Mouse (Mus musculus) CH12.LX (cell line): Measurements from ENCODE around the gene Aff2. TPM values are rescaled to one million over a fixed set of nuclear protein-coding genes. Genes with fewer than 3 reads are reported as not detected.

Experiments
- DNase-seq: peaks from one replicate; pipeline ENCODE4 v3.0.0-alpha.2; 2013; ENCODE audit errors: extremely low read depth
- H3K27ac ChIP-seq: 2 replicates; pipeline ENCODE4 v1.5.1; 2012; ENCODE audit warnings: low read depth, mild to moderate bottlenecking, control low read depth, moderate library complexity; ENCODE audit not compliant: insufficient read depth
- H3K27me3 ChIP-seq: replicated peaks from 2 replicates; pipeline ENCODE3; 2012; ENCODE audit warnings: inconsistent platforms
- H3K36me3 ChIP-seq, 2 experiments: replicated peaks in 1 of 2; 2 replicates each; pipeline versions ENCODE3 to v1.6.1; 2012; ENCODE audit warnings: inconsistent platforms in 1 of 2, low read length in 1 of 2, mild to moderate bottlenecking in 1 of 2, mixed read lengths in 1 of 2, moderate library complexity in 1 of 2; ENCODE audit not compliant: control insufficient read depth in 1 of 2, insufficient read depth in 1 of 2
- H3K4me1 ChIP-seq, 2 experiments: 2 replicates each; pipeline ENCODE4 v1.6.1; 2012; ENCODE audit warnings: inconsistent platforms in 1 of 2, moderate library complexity in 1 of 2; ENCODE audit not compliant: insufficient read depth in 2 of 2, control insufficient read depth in 1 of 2
- H3K4me2 ChIP-seq: 2 replicates; pipeline ENCODE4 v1.6.1; 2012; ENCODE audit warnings: low read depth, mild to moderate bottlenecking, control low read depth; ENCODE audit not compliant: poor library complexity, insufficient read depth, severe bottlenecking
- H3K4me3 ChIP-seq, 3 experiments: fragments of 150-350 bp in 1 of 3; sonication (generic) in 1 of 3; replicated peaks in 1 of 3; 2 replicates each; pipeline versions ENCODE3 to v1.5.1; 2011 to 2012; ENCODE audit warnings: low read depth in 2 of 3, low read length in 2 of 3, mild to moderate bottlenecking in 2 of 3, moderate library complexity in 2 of 3, control low read depth in 1 of 3, improper control_type of control experiment in 1 of 3, inconsistent platforms in 1 of 3, mixed read lengths in 1 of 3; ENCODE audit not compliant: poor library complexity in 1 of 3
- H3K79me2 ChIP-seq: replicated peaks from 2 replicates; pipeline ENCODE4 v1.6.1; 2012; ENCODE audit warnings: mild to moderate bottlenecking, moderate library complexity; ENCODE audit not compliant: control insufficient read depth, poor library complexity, insufficient read depth, severe bottlenecking; ENCODE audit errors: extremely low read depth
- H3K9ac ChIP-seq: 2 replicates; pipeline ENCODE4 v1.6.1; 2012; ENCODE audit warnings: low read depth, mild to moderate bottlenecking, control low read depth, moderate library complexity; ENCODE audit not compliant: insufficient read depth
- H3K9me3 ChIP-seq: replicated peaks from 2 replicates; pipeline ENCODE3; 2012; ENCODE audit warnings: low read length, inconsistent platforms, mixed read lengths
- CHD2 ChIP-seq: IDR thresholded peaks from 2 replicates; pipeline ENCODE4 v1.6.1; 2011; ENCODE audit warnings: low read length, improper control_type of control experiment
- E2F4 ChIP-seq: IDR thresholded peaks from 2 replicates; pipeline ENCODE4 v1.6.1; 2011; ENCODE audit warnings: low read depth, low read length, improper control_type of control experiment; ENCODE audit not compliant: insufficient replicate concordance
- EP300 ChIP-seq: IDR thresholded peaks from 2 replicates; pipeline ENCODE4 v1.6.1; 2011; ENCODE audit warnings: low read length, improper control_type of control experiment
- ETS1 ChIP-seq: conservative IDR thresholded peaks from 2 replicates; pipeline ENCODE4 v1.6.1; 2012; ENCODE audit warnings: low read depth, mild to moderate bottlenecking, inconsistent platforms, low read length, improper control_type of control experiment, moderate library complexity
- GABPA ChIP-seq: IDR thresholded peaks from 2 replicates; pipeline ENCODE4 v1.6.1; 2012; ENCODE audit warnings: low read depth, low read length, improper control_type of control experiment, inconsistent platforms; ENCODE audit not compliant: insufficient replicate concordance
- HCFC1 ChIP-seq: IDR thresholded peaks from 2 replicates; pipeline ENCODE4 v1.6.1; 2012; ENCODE audit warnings: low read depth, mild to moderate bottlenecking, inconsistent platforms, low read length, improper control_type of control experiment
- JUND ChIP-seq: conservative IDR thresholded peaks from 2 replicates; pipeline ENCODE4 v1.6.1; 2011; ENCODE audit warnings: low read depth, low read length, improper control_type of control experiment
- KAT2A ChIP-seq: IDR thresholded peaks from 2 replicates; pipeline ENCODE4 v1.6.1; 2012; ENCODE audit warnings: low read length, improper control_type of control experiment, inconsistent platforms; ENCODE audit not compliant: insufficient replicate concordance
- MAFK ChIP-seq: IDR thresholded peaks from 2 replicates; pipeline ENCODE4 v1.6.1; 2011; ENCODE audit warnings: low read length, improper control_type of control experiment; ENCODE audit not compliant: insufficient replicate concordance
- MAX ChIP-seq: IDR thresholded peaks from 2 replicates; pipeline ENCODE4 v1.6.1; 2011; ENCODE audit warnings: low read length, improper control_type of control experiment
- MYC ChIP-seq: IDR thresholded peaks from 2 replicates; pipeline ENCODE4 v1.6.1; 2011; ENCODE audit warnings: low read depth, mild to moderate bottlenecking, improper control_type of control experiment, low read length
- NRF1 ChIP-seq: IDR thresholded peaks from 2 replicates; pipeline ENCODE4 v1.6.1; 2014; ENCODE audit warnings: low read depth, mild to moderate bottlenecking, inconsistent platforms, low read length, improper control_type of control experiment, moderate library complexity
- PAX5 ChIP-seq: IDR thresholded peaks from 2 replicates; pipeline ENCODE4 v1.6.1; 2012; ENCODE audit warnings: low read length, inconsistent platforms, mixed read lengths
- POLR2A ChIP-seq: IDR thresholded peaks from 2 replicates; pipeline ENCODE4 v1.6.1; 2011; ENCODE audit warnings: low read depth, mild to moderate bottlenecking, improper control_type of control experiment, low read length
- POLR2AphosphoS2 ChIP-seq: IDR thresholded peaks from 2 replicates; pipeline ENCODE4 v1.6.1; 2011; ENCODE audit warnings: low read depth, low read length, improper control_type of control experiment
- RAD21 ChIP-seq: IDR thresholded peaks from 2 replicates; pipeline ENCODE4 v1.6.1; 2011; ENCODE audit warnings: low read depth, mild to moderate bottlenecking, low read length, improper control_type of control experiment, moderate library complexity
- RCOR1 ChIP-seq: conservative IDR thresholded peaks from 2 replicates; pipeline ENCODE4 v1.6.1; 2012; ENCODE audit warnings: low read depth, mild to moderate bottlenecking, inconsistent platforms, low read length, improper control_type of control experiment
- SMC3 ChIP-seq: IDR thresholded peaks from 2 replicates; pipeline ENCODE4 v1.6.1; 2011; ENCODE audit warnings: low read depth, low read length, improper control_type of control experiment
- TCF12 ChIP-seq: IDR thresholded peaks from 2 replicates; pipeline ENCODE4 v1.6.1; 2014; ENCODE audit warnings: low read depth, mild to moderate bottlenecking, inconsistent platforms, low read length, improper control_type of control experiment
- USF1 ChIP-seq: IDR thresholded peaks from 2 replicates; pipeline ENCODE4 v1.6.1; 2014; ENCODE audit warnings: low read depth, mild to moderate bottlenecking, inconsistent platforms, low read length, improper control_type of control experiment
- ZKSCAN1 ChIP-seq: IDR thresholded peaks from 2 replicates; pipeline ENCODE4 v1.6.1; 2012; ENCODE audit warnings: low read depth, inconsistent platforms, low read length, improper control_type of control experiment, borderline replicate concordance
- ZNF384 ChIP-seq: IDR thresholded peaks from 2 replicates; pipeline ENCODE4 v1.6.1; 2012; ENCODE audit warnings: low read depth, low read length, improper control_type of control experiment, inconsistent platforms
- dilution Hi-C: fragments of 300-500 bp; cut with MboI; formaldehyde crosslinking; loops from 2 replicates; pipeline ENCODE4 v1.14.3; 2020; ENCODE audit warnings: low sequenced_read_pairs; ENCODE audit not compliant: extremely low pct_unique_long_range_greater_than_20kb, extremely low pct_ligation_motif_present
- in situ Hi-C: fragments of 300-500 bp; cut with MboI; formaldehyde crosslinking; loops from 3 replicates; pipeline ENCODE4 v1.14.3; 2019; ENCODE audit warnings: low sequenced_read_pairs, low pct_ligation_motif_present, low pct_unique_long_range_greater_than_20kb, mixed read lengths
- polyA plus RNA-seq: library from polyadenylated mRNA; unstranded; fragments of >175 nt; gene quantifications from 2 replicates; pipeline ENCODE4 v1.2.1, GENCODE M21; 2012; ENCODE audit warnings: low read depth; ENCODE audit not compliant: insufficient read length
- total RNA-seq, 2 experiments: library from RNA; depleted of rRNA; stranded (reverse); fragments of 300-350 nt in 1 of 2; fragments of >200 nt in 1 of 2; gene quantifications; 2 replicates each; pipeline ENCODE4 v1.2.3; 2012 to 2014

The Aff2 gene
- total and polyA plus RNA-seq, 3 experiments = not detected

- no peak overlapping the region for H3K4me2 ChIP-seq
- dilution Hi-C loops (no loop called here), in situ Hi-C loops (no loop called here)
These were observed 29.6 kb downstream of the Aff2 start for GRCm38 (mm10) chrX:69389738-69390137.

GRCm38 (mm10) chrX:69415043-69415442, 54.9 kb downstream of the Aff2 start:
- Histone ChIP-seq H3K4me1 (no peaks in the 10 kb centered on the region), H3K9ac (no peak overlapping the region), H3K79me2 (no peaks in the 10 kb centered on the region), H3K27ac (no peak overlapping the region), H3K4me2 (no peak overlapping the region), H3K36me3 (no peaks in the 10 kb centered on the region), H3K9me3 (peaks cover 4% of the 10 kb centered on the region), H3K4me3 (no peak overlapping the region)
- dilution Hi-C loops = no loop called here
- TF ChIP-seq ZKSCAN1 (no peak), PAX5 (no peak), GABPA (no peak), NRF1 (no peak), RCOR1 (no peak), ETS1 (no peak), RAD21 (no peak), ZNF384 (no peak), MYC (no peak), JUND (no peak), TCF12 (no peak), E2F4 (no peak), MAX (no peak), EP300 (no peak), KAT2A (no peak)
- TF ChIP-seq, all 38 proteins: peak for 0
- DNase-seq = no peak
- H3K27me3 ChIP-seq = no peaks in the 10 kb centered on the region
- in situ Hi-C loops = no loop called here

More at GRCm38 (mm10) chrX:69389738-69390137, 29.6 kb downstream of the Aff2 start:
- no peaks in the 10 kb centered on the region for H3K27me3 ChIP-seq
- TF ChIP-seq SMC3 (no peak), POLR2A (no peak), POLR2AphosphoS2 (no peak), ZNF384 (no peak), MAFK (no peak), USF1 (no peak), HCFC1 (no peak), CHD2 (no peak), TCF12 (no peak)
- H3K79me2 ChIP-seq = no peaks in the 10 kb centered on the region
- H3K9ac ChIP-seq = no peak overlapping the region
- no peak overlapping the region for H3K4me3 ChIP-seq
- no peak overlapping the region for H3K27ac ChIP-seq
- no peaks in the 10 kb centered on the region for H3K36me3 ChIP-seq
- no peaks in the 10 kb centered on the region for H3K4me1 ChIP-seq
- no peaks in the 10 kb centered on the region for H3K9me3 ChIP-seq
- no peak for DNase-seq
